Mouse (Mus musculus) monocyte, adult 2 months (primary cell): ENCODE data around the gene Fam205c.

ENCODE experiments used
- DNase-seq, 2 experiments: peaks; one replicate each; pipeline ENCODE4 v3.0.0; 2022; ENCODE audit warnings: low spot score in 2 of 2, low read depth in 1 of 2

Fam205c gene

GRCm38 (mm10) chr4:42874134-42874533, at the start of gene Fam205c:
Gene Fam205c (minus strand): TSS chr4:42874234.
- no peak for DNase-seq

- no peak for DNase-seq
Measured at GRCm38 (mm10) chr4:42922461-42922860, 48.4 kb upstream of the Fam205c start.

GRCm38 (mm10) chr4:42922056-42922455, 48.0 kb upstream of the Fam205c start:
- no peak for DNase-seq

- DNase-seq = no peak
Measured at GRCm38 (mm10) chr4:42921536-42921935, 47.5 kb upstream of the Fam205c start.

- no peak for DNase-seq
Measured at GRCm38 (mm10) chr4:42920726-42921125, 46.7 kb upstream of the Fam205c start.

- DNase-seq = no peak
Measured at GRCm38 (mm10) chr4:42917402-42917774, 43.4 kb upstream of the Fam205c start.

- no peak for DNase-seq
Measured at GRCm38 (mm10) chr4:42916617-42917401, 42.8 kb upstream of the Fam205c start, which contains the start of gene Phf24. Gene Phf24 (plus strand): TSS chr4:42916660.

GRCm38 (mm10) chr4:42915966-42916365, 41.9 kb upstream of the Fam205c start:
- no peak for DNase-seq

DNA sequence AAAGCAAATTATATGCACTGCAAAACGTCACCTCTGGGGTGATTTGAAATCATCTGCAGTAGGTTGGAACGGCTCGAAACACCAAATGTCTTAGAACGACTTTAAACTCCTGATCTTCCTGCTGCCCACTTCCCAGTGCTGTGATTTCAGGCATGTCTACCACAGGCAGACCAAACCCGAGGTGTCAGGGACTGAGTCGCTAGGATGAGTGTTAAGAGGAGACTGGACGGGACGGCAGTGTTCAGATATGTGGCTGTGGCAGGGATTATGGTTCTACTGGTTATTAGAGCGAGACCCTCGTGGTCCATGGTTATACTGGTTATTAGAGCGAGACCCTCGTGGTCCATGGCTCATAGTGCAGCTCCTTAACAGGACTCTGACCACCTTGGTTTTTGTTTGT, 41.3 kb upstream of the Fam205c start:
- no peak for DNase-seq

- DNase-seq = no peak
Measured at GRCm38 (mm10) chr4:42913391-42913790, 39.4 kb upstream of the Fam205c start.

DNA sequence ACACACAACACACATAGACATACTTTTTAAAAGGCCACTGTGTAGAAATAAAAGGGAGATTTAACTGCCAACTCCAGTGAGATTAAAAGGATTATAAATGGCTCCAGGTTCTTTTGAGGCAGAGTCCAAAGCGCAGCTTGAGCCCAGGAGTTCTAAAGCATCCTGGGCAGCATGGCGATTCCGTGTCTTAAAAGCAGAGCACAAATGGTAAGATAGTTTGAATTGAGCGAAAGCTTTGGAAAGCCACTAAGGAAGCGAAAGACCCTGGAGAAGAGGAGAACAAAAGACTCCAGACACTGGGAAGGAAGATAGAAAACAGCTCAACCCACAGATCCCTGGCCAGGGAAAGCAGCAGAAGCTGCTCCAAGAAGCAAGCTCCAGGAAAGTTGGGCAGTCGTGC, 30.9 kb upstream of the Fam205c start:
- no peak for DNase-seq

DNA sequence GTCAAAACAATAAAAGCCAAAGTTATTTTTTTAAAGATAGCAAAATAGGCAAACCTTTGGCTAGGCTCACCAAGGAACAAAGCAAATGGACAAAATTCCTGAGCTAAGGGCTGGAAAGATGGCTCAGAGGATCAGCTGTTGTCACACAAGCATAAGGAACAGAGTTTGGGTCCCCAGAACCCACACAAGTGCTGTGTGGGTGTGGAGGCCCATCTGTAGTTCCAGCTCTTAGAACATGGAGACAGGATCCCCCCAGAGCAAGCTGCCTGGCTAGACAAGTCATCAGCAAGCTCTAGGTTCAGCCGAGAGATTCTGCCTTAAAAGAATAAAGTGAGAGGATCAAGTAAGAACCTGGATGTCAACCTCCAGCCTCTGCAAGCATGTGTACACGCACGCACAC, 30.5 kb upstream of the Fam205c start:
- DNase-seq = no peak

DNA sequence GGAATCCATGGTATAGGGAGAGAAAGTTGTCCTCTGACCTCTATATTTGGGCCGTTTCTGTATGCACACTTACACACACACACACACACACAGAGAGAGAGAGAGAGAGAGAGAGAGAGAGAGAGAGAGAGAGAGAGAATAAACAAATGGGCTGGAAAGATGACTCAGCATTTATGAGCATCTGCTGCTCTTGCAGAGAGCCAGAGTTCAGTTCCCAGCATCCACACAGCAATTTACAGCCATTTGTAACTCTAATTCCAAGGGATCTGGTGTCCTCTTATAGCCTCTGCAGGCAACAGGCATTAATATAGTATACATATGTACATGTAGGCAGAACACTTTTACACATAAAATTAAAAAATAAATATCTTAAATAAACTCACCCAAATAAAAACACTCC, 29.9 kb upstream of the Fam205c start:
- no peak for DNase-seq

GRCm38 (mm10) chr4:42902730-42903129, 28.7 kb upstream of the Fam205c start:
- DNase-seq = no peak

- DNase-seq = no peak
Measured at GRCm38 (mm10) chr4:42902174-42902573, 28.1 kb upstream of the Fam205c start.

- no peak for DNase-seq
Measured at GRCm38 (mm10) chr4:42900878-42901277, 26.8 kb upstream of the Fam205c start.

DNA sequence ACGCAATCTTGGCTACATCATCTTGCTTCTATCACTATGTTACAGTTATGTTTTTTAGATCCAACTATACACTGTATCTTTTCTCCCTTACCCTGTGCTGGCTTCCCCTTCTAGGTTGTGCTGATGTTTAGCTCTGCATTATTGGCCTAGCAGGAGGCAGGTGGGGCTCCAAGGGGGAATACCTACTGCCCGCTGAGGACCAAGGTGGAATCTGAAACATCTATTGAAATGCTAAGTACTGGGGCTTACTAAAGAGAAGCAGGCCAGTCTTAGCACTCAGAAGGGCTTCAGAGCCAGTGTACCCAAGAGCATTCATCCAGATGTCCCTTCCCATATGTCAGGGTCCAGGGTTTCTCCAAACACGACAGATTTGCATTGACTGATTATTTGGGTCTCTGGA, 24.9 kb upstream of the Fam205c start:
- no peak for DNase-seq

- no peak for DNase-seq
Measured at GRCm38 (mm10) chr4:42895118-42895517, 21.1 kb upstream of the Fam205c start.

DNA sequence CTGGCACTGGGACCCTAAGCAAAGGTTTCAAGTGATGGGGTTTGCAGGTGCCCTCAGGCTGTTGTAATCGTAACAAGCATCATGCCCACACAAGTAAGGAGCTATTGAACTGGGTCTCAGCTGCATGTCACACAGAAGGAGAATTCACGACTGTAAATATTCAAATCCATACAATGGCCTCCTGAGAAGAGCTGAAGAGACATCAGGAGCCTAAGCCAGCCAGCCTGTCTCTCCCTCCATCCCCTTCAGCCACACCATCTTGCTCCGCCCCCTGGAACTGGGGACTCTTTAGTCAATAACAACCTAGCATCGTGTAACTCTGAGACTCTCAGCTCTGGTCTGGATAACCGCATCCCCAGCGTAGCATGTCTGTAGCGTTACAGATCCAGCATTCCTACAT, 17.1 kb upstream of the Fam205c start:
- no peak for DNase-seq

DNA sequence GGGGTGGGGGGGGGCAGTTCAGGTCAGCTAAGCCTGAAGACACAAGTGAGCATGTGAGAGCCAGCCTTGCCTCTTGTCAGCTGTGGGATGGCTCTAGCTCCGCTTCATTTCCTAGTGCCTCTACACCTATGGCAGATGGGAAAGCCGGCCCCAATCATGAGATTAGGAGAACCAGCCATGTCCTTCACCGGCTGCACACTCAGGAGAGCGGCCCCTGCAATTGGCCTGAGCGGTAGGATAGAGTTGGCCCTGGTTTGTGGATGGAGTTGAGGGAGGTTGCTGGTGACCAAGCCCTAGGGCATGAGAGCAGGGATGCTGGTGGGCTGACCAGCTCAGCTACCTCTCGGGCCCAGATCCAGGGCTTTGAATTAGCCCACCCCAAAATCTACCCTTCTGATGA, 14.8 kb upstream of the Fam205c start:
- no peak for DNase-seq

- no peak for DNase-seq
Measured at GRCm38 (mm10) chr4:42886926-42887325, 12.9 kb upstream of the Fam205c start.

DNA sequence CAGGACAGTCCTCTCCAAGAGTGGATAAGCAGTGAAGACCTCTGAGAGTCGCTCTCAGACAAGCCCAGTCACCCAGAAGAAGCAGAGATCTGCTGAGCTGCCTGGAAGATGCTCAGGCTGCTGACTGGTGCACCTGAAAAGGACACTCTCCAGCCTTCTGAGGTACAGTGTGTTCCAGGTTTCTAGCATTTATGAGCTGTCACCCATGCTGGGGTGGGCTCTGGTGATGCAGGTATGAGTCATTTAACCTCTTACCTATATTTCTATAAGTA, 6.6 kb upstream of the Fam205c start:
- no peak for DNase-seq

GRCm38 (mm10) chr4:42879829-42880676, 6.0 kb upstream of the Fam205c start:
- DNase-seq = no peak
